Mouse (Mus musculus) Muller cell, postnatal 12 days (primary cell): ENCODE measurements around the gene Mat2a.
"Not testable (repeated sequence)": the region's sequence is repeated elsewhere in the genome, so short reads cannot be mapped to it uniquely, and the experiment has no call there.

Experiments
- DNase-seq: peaks from one replicate; pipeline ENCODE4 v3.0.0-alpha.2; 2015; ENCODE audit errors: inconsistent ontology term

Gene Mat2a

GRCm38 (mm10) chr6:72439355-72440185 lies at the start of gene Mat2a:
Gene Mat2a (minus strand): TSS chr6:72439558.
- DNase-seq: peak; percentile 97

- DNase-seq: no peak
Measured at GRCm38 (mm10) chr6:72488850-72489249, 49.5 kb upstream of the Mat2a start.

- DNase-seq: no peak
Measured at GRCm38 (mm10) chr6:72487282-72487681, 47.9 kb upstream of the Mat2a start.

GRCm38 (mm10) chr6:72486307-72486706 lies 46.9 kb upstream of the Mat2a start:
- DNase-seq: no peak

- DNase-seq: no peak
Measured at GRCm38 (mm10) chr6:72484887-72485286, 45.5 kb upstream of the Mat2a start.

- DNase-seq: no peak
Measured at GRCm38 (mm10) chr6:72482156-72482555, 42.8 kb upstream of the Mat2a start.

GRCm38 (mm10) chr6:72480422-72480702 lies 41.0 kb upstream of the Mat2a start:
- DNase-seq: no peak

- no peak for DNase-seq
Measured at GRCm38 (mm10) chr6:72479645-72480421, 40.5 kb upstream of the Mat2a start.

GRCm38 (mm10) chr6:72478691-72479090 lies 39.3 kb upstream of the Mat2a start:
- not testable (repeated sequence) for DNase-seq

- DNase-seq: peak; percentile 56
Measured at GRCm38 (mm10) chr6:72477621-72478020, 38.3 kb upstream of the Mat2a start.

GRCm38 (mm10) chr6:72476836-72477235 lies 37.5 kb upstream of the Mat2a start:
- DNase-seq: no peak

- peak; percentile 83 for DNase-seq
Measured at GRCm38 (mm10) chr6:72475221-72475985, 36.0 kb upstream of the Mat2a start.

- DNase-seq: peak; percentile 88
Measured at GRCm38 (mm10) chr6:72473264-72474041, 34.1 kb upstream of the Mat2a start.

GRCm38 (mm10) chr6:72466171-72466570 lies 26.8 kb upstream of the Mat2a start:
- DNase-seq: no peak

- no peak for DNase-seq
Measured at GRCm38 (mm10) chr6:72465361-72466157, 26.2 kb upstream of the Mat2a start.

- not testable (repeated sequence) for DNase-seq
Measured at GRCm38 (mm10) chr6:72462550-72463257, 23.3 kb upstream of the Mat2a start.

GRCm38 (mm10) chr6:72460036-72460801 lies 20.9 kb upstream of the Mat2a start:
- peak; percentile 22 for DNase-seq

- no peak for DNase-seq
Measured at GRCm38 (mm10) chr6:72458921-72459320, 19.6 kb upstream of the Mat2a start.

GRCm38 (mm10) chr6:72458418-72458817 lies 19.1 kb upstream of the Mat2a start:
- DNase-seq: no peak
